Mouse (Mus musculus) ovary, adult 10 weeks (tissue): ENCODE data around the gene Kxd1. TPM values are rescaled to one million over a fixed set of nuclear protein-coding genes. Genes with fewer than 3 reads are reported as not detected.

Experiments
- polyA plus RNA-seq: library from polyadenylated mRNA; stranded (reverse); fragments of 350-450 nt; fragmentation: Illumina TruSeq; extraction: RNeasy Lipid Tissue Mini Kit (QIAGEN cat#74804); gene quantifications from one replicate; pipeline ENCODE4 v1.2.3, GENCODE M21; 2014

Gene Kxd1
- polyA plus RNA-seq, result 8.4 TPM

DNA sequence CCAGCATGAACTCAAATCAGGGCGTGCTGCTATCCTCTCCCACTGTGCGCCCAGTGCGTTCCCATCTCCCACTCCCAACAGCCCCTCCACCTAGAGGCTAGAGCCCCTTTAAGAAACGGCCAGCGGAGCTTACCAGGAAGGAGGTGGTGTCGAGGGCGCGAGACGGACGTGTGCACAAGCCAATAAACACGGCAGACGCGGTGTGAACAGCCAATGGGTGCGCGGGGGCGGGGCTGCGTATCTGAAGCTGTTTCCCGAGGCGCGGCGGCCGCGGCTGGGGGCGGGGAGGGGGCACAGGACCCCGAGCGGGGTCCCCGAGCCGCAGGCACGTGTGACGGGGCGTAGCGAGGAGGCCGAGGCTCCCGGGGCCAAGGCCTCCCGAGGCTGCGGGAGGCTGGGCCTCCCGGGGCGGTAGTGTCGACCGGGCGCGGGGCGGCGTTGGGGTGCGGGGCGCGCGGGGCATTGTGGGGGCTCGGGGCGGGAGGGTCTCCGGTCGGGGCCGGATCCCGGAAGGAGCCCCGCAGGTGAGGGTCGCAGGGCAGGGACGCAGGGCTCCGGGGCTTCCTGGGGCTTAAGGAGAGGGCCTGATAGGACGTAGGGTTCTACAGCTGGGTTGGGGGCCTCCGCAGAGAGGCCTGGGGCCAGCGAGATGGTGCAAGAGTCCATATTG lies at the start of gene Kxd1, which contains the start of gene Fkbp8:
Gene Kxd1, minus strand, starts transcription at position 445 of the 670 bp plus-strand sequence.
Gene Fkbp8, plus strand, starts transcription at position 213 of the 670 bp plus-strand sequence.

GRCm38 (mm10) chr8:70539077-70539813 lies 11.5 kb upstream of the Kxd1 start, which contains the start of gene Ell:
Gene Ell (plus strand): TSS chr8:70539457.

GRCm38 (mm10) chr8:70510228-70510915 lies 17.4 kb downstream of the Kxd1 start, which contains the start of gene Uba52:
Gene Uba52 (minus strand): TSS chr8:70510801.

GRCm38 (mm10) chr8:70506328-70507026 lies 21.3 kb downstream of the Kxd1 start, which contains the start of gene Rex1bd:
Gene Rex1bd (minus strand): TSS chr8:70506752.

GRCm38 (mm10) chr8:70492664-70493640 lies 34.8 kb downstream of the Kxd1 start, which contains the start of gene Crlf1:
Gene Crlf1 (plus strand): TSS chr8:70493158.

DNA sequence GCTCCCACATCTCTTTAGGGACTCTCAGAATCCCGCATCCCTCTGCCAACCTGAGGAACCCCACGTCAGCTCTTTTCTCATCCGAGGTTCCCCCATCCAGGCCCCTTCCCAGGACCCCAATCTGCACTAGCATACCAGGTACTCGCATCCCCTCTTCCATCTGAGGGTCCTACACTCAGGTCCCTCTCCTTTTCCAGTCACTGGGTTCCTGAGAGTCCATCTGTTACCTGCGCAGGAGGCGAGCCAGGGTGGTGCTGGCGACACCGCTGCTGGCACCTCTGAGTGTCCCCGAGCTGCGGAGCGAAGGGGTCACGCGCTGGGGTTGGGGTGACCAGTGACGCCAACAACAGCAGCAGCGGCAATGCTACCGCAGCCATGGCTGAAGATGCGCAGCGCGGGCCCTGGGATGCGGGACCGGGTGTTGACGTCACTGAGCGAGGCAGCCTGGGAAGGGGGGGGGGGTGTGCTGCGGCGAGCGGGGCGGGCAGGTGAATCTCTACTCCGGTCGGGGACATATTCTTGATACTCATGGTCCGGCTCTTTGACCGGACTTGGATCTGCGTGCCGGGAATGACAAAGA lies 40.7 kb downstream of the Kxd1 start, which contains the start of gene Tmem59l:
Gene Tmem59l, minus strand, starts transcription at position 418 of the 580 bp plus-strand sequence.

GRCm38 (mm10) chr8:70476333-70477268 lies 51.2 kb downstream of the Kxd1 start, which contains the start of gene Klhl26:
Gene Klhl26 (minus strand): TSS chr8:70476968.

Other genes with a start within 250 kb of the Kxd1 start
- gene Homer3, start 245.1 kb downstream of the Kxd1 start, polyA plus RNA-seq, result 0.20 TPM
- gene Ddx49, start 225.5 kb downstream of the Kxd1 start, polyA plus RNA-seq, result 4.8 TPM
- gene Cope, start 225.4 kb downstream of the Kxd1 start, polyA plus RNA-seq, result 0.86 TPM
- not detected for gene Cers1, start 212.2 kb downstream of the Kxd1 start, polyA plus RNA-seq
- not detected for gene Gdf1, start 198.1 kb downstream of the Kxd1 start, polyA plus RNA-seq
- gene Upf1, start 174.7 kb downstream of the Kxd1 start, polyA plus RNA-seq, result 3.3 TPM
- not detected for gene Comp, start 154.4 kb downstream of the Kxd1 start, polyA plus RNA-seq
- gene Crtc1, start 88.4 kb downstream of the Kxd1 start, polyA plus RNA-seq, result 1.8 TPM
- gene Klhl26, start 51.0 kb downstream of the Kxd1 start, polyA plus RNA-seq, result 3.4 TPM
- gene Tmem59l, start 40.6 kb downstream of the Kxd1 start, polyA plus RNA-seq, result not detected
- not detected for gene Crlf1, start 34.8 kb downstream of the Kxd1 start, polyA plus RNA-seq
- 1.3 TPM for gene Rex1bd, start 21.2 kb downstream of the Kxd1 start, polyA plus RNA-seq
- gene Uba52, start 17.2 kb downstream of the Kxd1 start, polyA plus RNA-seq, result 1.5 TPM
- gene Fkbp8, start 232 bp downstream of the Kxd1 start, polyA plus RNA-seq, result 1.2 TPM
- gene Ell, start 11.5 kb upstream of the Kxd1 start, polyA plus RNA-seq, result 0.74 TPM
- 0.29 TPM for gene Isyna1, start 66.4 kb upstream of the Kxd1 start, polyA plus RNA-seq
- not detected for gene Ssbp4, start 80.9 kb upstream of the Kxd1 start, polyA plus RNA-seq
- not detected for gene Lrrc25, start 88.2 kb upstream of the Kxd1 start, polyA plus RNA-seq
- gene Gdf15, start 104.5 kb upstream of the Kxd1 start, polyA plus RNA-seq, result not detected
- gene Pgpep1, start 132.4 kb upstream of the Kxd1 start, polyA plus RNA-seq, result 17.5 TPM
- not detected for gene Lsm4, start 145.3 kb upstream of the Kxd1 start, polyA plus RNA-seq
- gene Jund, start 171.0 kb upstream of the Kxd1 start, polyA plus RNA-seq, result 20.4 TPM
- not detected for gene Iqcn, start 175.5 kb upstream of the Kxd1 start, polyA plus RNA-seq
- gene Gm3336, start 190.6 kb upstream of the Kxd1 start, polyA plus RNA-seq, result not detected
- not detected for gene Pde4c, start 195.8 kb upstream of the Kxd1 start, polyA plus RNA-seq
- 2.5 TPM for gene Rab3a, start 226.7 kb upstream of the Kxd1 start, polyA plus RNA-seq
- gene Mpv17l2, start 233.0 kb upstream of the Kxd1 start, polyA plus RNA-seq, result not detected
- 1.7 TPM for gene Pik3r2, start 248.8 kb upstream of the Kxd1 start, polyA plus RNA-seq